Mouse (Mus musculus): ENCODE data around the gene Slc12a4. TPM values are rescaled to one million over a fixed set of nuclear protein-coding genes. Genes with fewer than 3 reads are reported as not detected.

Slc12a4 gene
- polyA plus RNA-seq, 1 experiment: 1.7 TPM

- Histone ChIP-seq H3K4me3 (replicated peaks) (no peak overlapping the region), H3K36me3 (ENCODE audit: control insufficient read depth) (peaks cover 45% of the 10 kb centered on the region), H3K27me3 (ENCODE audit: control insufficient read depth) (no peaks in the 10 kb centered on the region), H3K9me3 (ENCODE audit: control insufficient read depth, low read length) (no peaks in the 10 kb centered on the region), H3K4me1 (ENCODE audit: control insufficient read depth) (peaks cover 43% of the 10 kb centered on the region)
- TF ChIP-seq TAL1 (IDR thresholded peaks at IDR 0.05; ENCODE audit: low read length): no peak
- no peak for TF ChIP-seq GATA1 (IDR thresholded peaks at IDR 0.05; ENCODE audit: low read length)
These were observed 35.3 kb downstream of the Slc12a4 start for GRCm38 (mm10) chr8:105930602-105931001.

GRCm38 (mm10) chr8:105925123-105925522 is 40.8 kb downstream of the Slc12a4 start:
- H3K27me3 ChIP-seq (ENCODE audit: control insufficient read depth): no peaks in the 10 kb centered on the region
- H3K36me3 ChIP-seq (ENCODE audit: control insufficient read depth): peaks cover 29% of the 10 kb centered on the region
- TF ChIP-seq GATA1 (IDR thresholded peaks at IDR 0.05; ENCODE audit: low read length): no peak
- no peak for TF ChIP-seq TAL1 (IDR thresholded peaks at IDR 0.05; ENCODE audit: low read length)
- H3K4me1 ChIP-seq (ENCODE audit: control insufficient read depth): peaks cover 14% of the 10 kb centered on the region
- H3K4me3 ChIP-seq (replicated peaks): no peak overlapping the region
- no peaks in the 10 kb centered on the region for H3K9me3 ChIP-seq (ENCODE audit: control insufficient read depth, low read length)

- Histone ChIP-seq H3K36me3 (ENCODE audit: control insufficient read depth) (peaks cover 49% of the 10 kb centered on the region), H3K4me1 (ENCODE audit: control insufficient read depth) (peaks cover 1% of the 10 kb centered on the region; the same call in 1 of the 2 replicates), H3K9me3 (ENCODE audit: control insufficient read depth, low read length) (no peaks in the 10 kb centered on the region), H3K27me3 (ENCODE audit: control insufficient read depth) (no peaks in the 10 kb centered on the region), H3K4me3 (replicated peaks) (no peak overlapping the region)
- TF ChIP-seq GATA1 (IDR thresholded peaks at IDR 0.05; ENCODE audit: low read length) (no peak), TAL1 (IDR thresholded peaks at IDR 0.05; ENCODE audit: low read length) (no peak)
These were observed 46.5 kb downstream of the Slc12a4 start for GRCm38 (mm10) chr8:105919390-105919789.

GRCm38 (mm10) chr8:105900941-105901616 is 64.8 kb downstream of the Slc12a4 start:
- Histone ChIP-seq H3K36me3 (ENCODE audit: control insufficient read depth) (peaks cover 2% of the 10 kb centered on the region), H3K4me3 (replicated peaks) (peak overlapping the region; percentile 91), H3K9me3 (ENCODE audit: control insufficient read depth, low read length) (no peaks in the 10 kb centered on the region), H3K27me3 (ENCODE audit: control insufficient read depth) (no peaks in the 10 kb centered on the region), H3K4me1 (ENCODE audit: control insufficient read depth) (peaks cover 31% of the 10 kb centered on the region)
- TF ChIP-seq TAL1 (IDR thresholded peaks at IDR 0.05; ENCODE audit: low read length): no peak
- no peak for TF ChIP-seq GATA1 (IDR thresholded peaks at IDR 0.05; ENCODE audit: low read length)

- Histone ChIP-seq H3K9me3 (ENCODE audit: control insufficient read depth, low read length) (no peaks in the 10 kb centered on the region), H3K4me3 (replicated peaks) (peak within 1 kb of the TSS; percentile 91), H3K36me3 (ENCODE audit: control insufficient read depth) (peaks cover 3% of the 10 kb centered on the region), H3K27me3 (ENCODE audit: control insufficient read depth) (no peaks in the 10 kb centered on the region), H3K4me1 (ENCODE audit: control insufficient read depth) (peaks cover 33% of the 10 kb centered on the region)
- TF ChIP-seq TAL1 (IDR thresholded peaks at IDR 0.05; ENCODE audit: low read length) (no peak), GATA1 (IDR thresholded peaks at IDR 0.05; ENCODE audit: low read length) (no peak)
These were observed 65.5 kb downstream of the Slc12a4 start, which contains the start of gene Pskh1 for GRCm38 (mm10) chr8:105900180-105900940. Pskh1 (plus strand) TSS chr8:105900441.

- Histone ChIP-seq H3K27me3 (ENCODE audit: control insufficient read depth) (no peaks in the 10 kb centered on the region), H3K9me3 (ENCODE audit: control insufficient read depth, low read length) (no peaks in the 10 kb centered on the region), H3K4me3 (replicated peaks) (no peak overlapping the region), H3K36me3 (ENCODE audit: control insufficient read depth) (peaks cover 25% of the 10 kb centered on the region), H3K4me1 (ENCODE audit: control insufficient read depth) (peaks cover 38% of the 10 kb centered on the region)
- TF ChIP-seq GATA1 (IDR thresholded peaks at IDR 0.05; ENCODE audit: low read length): no peak
- TF ChIP-seq TAL1 (IDR thresholded peaks at IDR 0.05; ENCODE audit: low read length): no peak
These were observed 68.0 kb downstream of the Slc12a4 start for GRCm38 (mm10) chr8:105897801-105898480.

Other genes starting within 250 kb of the Slc12a4 start
- gene Gfod2, start 207.4 kb downstream of the Slc12a4 start, polyA plus RNA-seq (2012): 0.24 and 0.41 TPM in 2 replicates
- 24.4 and 25.6 TPM in 2 replicates for gene Ranbp10, start 138.7 kb downstream of the Slc12a4 start, polyA plus RNA-seq (2012)
- gene Tsnaxip1, start 138.4 kb downstream of the Slc12a4 start, polyA plus RNA-seq (2012): 0.02 TPM in 1 of 2 replicates, not detected in the other
- gene Cenpt, start 112.8 kb downstream of the Slc12a4 start, polyA plus RNA-seq (2012): 7.1 and 9.1 TPM in 2 replicates
- 2.8 and 3.4 TPM in 2 replicates for gene Thap11, start 111.0 kb downstream of the Slc12a4 start, polyA plus RNA-seq (2012)
- gene Nutf2, start 105.5 kb downstream of the Slc12a4 start, polyA plus RNA-seq (2012): 8.1 and 9.1 TPM in 2 replicates
- 1.1 and 1.3 TPM in 2 replicates for gene Edc4, start 85.2 kb downstream of the Slc12a4 start, polyA plus RNA-seq (2012)
- gene Nrn1l, start 72.5 kb downstream of the Slc12a4 start, polyA plus RNA-seq (2012): 0.27 and 0.39 TPM in 2 replicates
- 0.79 and 1.4 TPM in 2 replicates for gene Pskh1, start 65.7 kb downstream of the Slc12a4 start, polyA plus RNA-seq (2012)
- gene Ctrl, start 32.2 kb downstream of the Slc12a4 start, polyA plus RNA-seq (2012): not detected in 2 replicates
- 3.2 and 4.6 TPM in 2 replicates for gene Psmb10, start 27.7 kb downstream of the Slc12a4 start, polyA plus RNA-seq (2012)
- gene Lcat, start 22.7 kb downstream of the Slc12a4 start, polyA plus RNA-seq (2012): 0.33 and 0.36 TPM in 2 replicates
- not detected in 2 replicates for gene Dpep3, start 13.3 kb upstream of the Slc12a4 start, polyA plus RNA-seq (2012)
- 0.25 and 0.47 TPM in 2 replicates for gene Dus2, start 25.2 kb upstream of the Slc12a4 start, polyA plus RNA-seq (2012)
- not detected in 2 replicates for gene Dpep2nb, start 39.9 kb upstream of the Slc12a4 start, polyA plus RNA-seq (2012)
- gene Ddx28, start 45.8 kb upstream of the Slc12a4 start, polyA plus RNA-seq (2012): 0.74 and 1.1 TPM in 2 replicates
- 0.45 and 0.54 TPM in 2 replicates for gene Nfatc3, start 92.7 kb upstream of the Slc12a4 start, polyA plus RNA-seq (2012)
- gene Esrp2, start 170.9 kb upstream of the Slc12a4 start, polyA plus RNA-seq (2012): 0.02 TPM in 1 of 2 replicates, not detected in the other
- 0.10 and 0.11 TPM in 2 replicates for gene Pla2g15, start 184.3 kb upstream of the Slc12a4 start, polyA plus RNA-seq (2012)
- gene Slc7a6, start 202.8 kb upstream of the Slc12a4 start, polyA plus RNA-seq (2012): 0.03 and 0.06 TPM in 2 replicates
- 1.2 and 1.4 TPM in 2 replicates for gene Slc7a6os, start 244.8 kb upstream of the Slc12a4 start, polyA plus RNA-seq (2012)
- 0.36 and 0.73 TPM in 2 replicates for gene Prmt7, start 244.8 kb upstream of the Slc12a4 start, polyA plus RNA-seq (2012)

Measured in erythroblast, embryonic 14.5 days (primary cell).